Mouse (Mus musculus) ZHBTc4 (cell line): Measurements from ENCODE around the gene BC049352.

Source experiments
- DNase-seq: peaks from one replicate; pipeline ENCODE4 v3.0.0-alpha.2; 2011; ENCODE audit warnings: low read depth, low spot score

The BC049352 gene

DNA sequence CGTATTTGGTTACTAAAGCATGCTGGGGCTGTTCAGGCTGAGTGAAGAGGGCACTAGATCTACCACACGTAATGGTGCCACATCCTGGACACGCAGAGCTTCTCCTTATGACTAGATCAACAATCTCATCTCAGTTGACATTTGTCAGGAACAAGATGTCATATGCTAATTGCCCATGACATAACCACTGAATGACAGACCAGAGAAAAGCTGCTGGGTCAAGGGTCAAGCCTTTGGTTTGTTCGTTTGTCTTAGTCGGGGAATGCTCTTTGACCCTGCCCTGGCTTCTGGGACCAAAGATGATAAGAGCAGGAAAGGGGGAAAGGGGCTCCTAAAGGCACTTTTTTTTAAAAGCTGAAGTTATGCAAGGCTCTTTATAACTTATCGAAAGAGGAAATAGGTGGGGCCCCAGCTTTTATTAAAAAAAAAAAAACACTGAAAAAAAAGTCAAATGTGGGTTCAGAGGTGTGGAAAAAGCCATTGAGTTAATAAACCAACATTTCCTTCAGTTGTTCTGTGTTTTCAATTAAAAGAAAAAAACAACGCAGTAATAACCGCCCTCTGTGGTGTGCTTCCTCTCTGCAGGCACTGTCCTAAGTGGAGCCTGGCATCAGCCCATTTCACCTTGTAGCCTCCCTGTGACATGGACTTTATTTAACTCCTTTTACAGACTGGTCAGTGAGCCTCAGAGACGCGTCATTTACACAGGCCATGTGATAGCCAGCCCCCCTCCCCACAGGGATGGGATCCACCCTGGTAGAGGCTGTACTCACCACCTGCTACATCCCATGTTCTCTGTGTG, 112.6 kb downstream of the BC049352 start:
- no peak for DNase-seq

DNA sequence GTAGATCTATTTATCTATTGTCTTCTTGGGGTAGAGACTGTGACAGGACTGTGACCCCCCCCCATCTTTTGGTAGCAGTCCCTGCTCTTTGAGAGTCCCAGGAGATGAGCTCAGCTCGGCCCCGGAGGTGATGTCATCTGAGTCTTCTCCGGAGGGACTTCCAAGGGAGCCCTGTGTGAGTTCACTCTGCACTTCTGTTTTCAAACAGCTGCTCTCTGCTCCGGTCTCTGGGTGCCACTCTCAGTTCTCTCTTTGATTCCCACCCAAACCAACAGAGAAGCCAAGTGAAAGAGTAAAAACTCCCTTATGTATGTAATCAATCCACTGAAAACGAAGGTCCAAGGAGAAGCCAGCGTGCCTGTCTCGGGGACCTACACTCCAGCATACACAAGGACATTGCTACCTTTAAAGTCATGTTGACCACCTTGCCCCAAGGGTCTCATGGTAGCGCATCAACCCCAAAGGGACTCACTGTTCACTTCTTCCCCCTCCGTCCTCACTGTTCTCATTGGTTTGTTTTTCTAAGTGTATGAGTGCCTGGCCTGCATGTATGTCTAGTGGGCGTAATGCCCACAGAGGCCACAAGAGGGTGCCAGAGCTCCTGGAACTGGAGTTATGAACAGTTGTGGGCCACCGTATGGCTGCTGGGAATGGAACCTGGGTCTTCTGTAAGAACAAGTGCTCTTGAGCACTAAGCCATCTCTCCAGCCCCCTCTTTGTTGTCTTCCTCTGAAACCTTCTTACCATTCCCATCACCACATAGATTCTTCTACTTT, 117.6 kb downstream of the BC049352 start:
- peak; percentile 85 for DNase-seq
